Mouse (Mus musculus) limb, embryonic 11.5 days (tissue): ENCODE results near the gene Synrg. TPM values are rescaled to one million over a fixed set of nuclear protein-coding genes. Genes with fewer than 3 reads are reported as not detected.

Source experiments
- ATAC-seq: fragments of 200-750 bp; cut with Nextera tagmentation; 2 replicates; pipeline ENCODE4 v1.8.0; 2017; ENCODE audit warnings: low read depth; ENCODE audit not compliant: insufficient number of reproducible peaks, low FRiP score, low TSS enrichment
- DNase-seq: peaks from one replicate; pipeline ENCODE4 v3.0.0-alpha.2; 2015; ENCODE audit warnings: low spot score
- H3K27ac ChIP-seq: fragments of 300-500 bp; sonication (generic); replicated peaks from 2 replicates; pipeline ENCODE4 v1.5.1; 2014; ENCODE audit warnings: low read depth, mild to moderate bottlenecking, low read length
- H3K27me3 ChIP-seq: fragments of 300-500 bp; sonication (generic); 2 replicates; pipeline ENCODE4 v1.6.1; 2014; ENCODE audit warnings: mild to moderate bottlenecking, low read length, mixed read lengths; ENCODE audit not compliant: control insufficient read depth, insufficient read depth
- H3K36me3 ChIP-seq: fragments of 300-500 bp; sonication (generic); 2 replicates; pipeline ENCODE4 v1.6.1; 2014; ENCODE audit warnings: mild to moderate bottlenecking, low read length, moderate library complexity, mixed read lengths; ENCODE audit not compliant: control insufficient read depth, insufficient read depth
- H3K4me1 ChIP-seq: fragments of 300-500 bp; sonication (generic); 2 replicates; pipeline ENCODE4 v1.6.1; 2014; ENCODE audit warnings: low read length, mixed read lengths; ENCODE audit not compliant: control insufficient read depth, insufficient read depth
- H3K4me2 ChIP-seq: fragments of 300-500 bp; sonication (generic); 2 replicates; pipeline ENCODE4 v1.6.1; 2014; ENCODE audit warnings: low read depth, mild to moderate bottlenecking, moderate library complexity; ENCODE audit not compliant: severe bottlenecking
- H3K4me3 ChIP-seq: fragments of 300-500 bp; sonication (generic); 2 replicates; pipeline ENCODE4 v1.5.1; 2014; ENCODE audit warnings: low read depth, low read length
- H3K9ac ChIP-seq: fragments of 300-500 bp; sonication (generic); 2 replicates; pipeline ENCODE4 v1.6.1; 2014; ENCODE audit warnings: mild to moderate bottlenecking, low read length
- H3K9me3 ChIP-seq: fragments of 300-500 bp; sonication (generic); 2 replicates; pipeline ENCODE4 v1.6.1; 2016; ENCODE audit warnings: low read length; ENCODE audit not compliant: control insufficient read depth
- WGBS: fragments of 180-500 bp; shearing (Covaris S2); extraction: QIAGEN DNeasy Blood & Tissue Kit; methylation state at CpG from one replicate; pipeline ENCODE4 v1.1.7; 2014; 5-methylcytosine and 5-hydroxymethylcytosine counted together
- polyA plus RNA-seq: library from polyadenylated mRNA; unstranded; fragments of >200 nt; fragmentation: Nextera tagmentation; extraction: Ambion mirVana; gene quantifications from 2 replicates; pipeline ENCODE4 v1.2.1, GENCODE M21; 2014

Gene Synrg
- polyA plus RNA-seq, 1 experiment from 2014 or later, result 6.4 TPM

- WGBS, result 53% methylated on average over 5 of the region's 5 CpGs
- DNase-seq (no peak), ATAC-seq (no peak)
- H3K4me1 ChIP-seq, result no peaks in the 10 kb centered on the region
- no peaks in the 10 kb centered on the region for H3K9me3 ChIP-seq
- no peak overlapping the region for H3K4me3 ChIP-seq
- H3K36me3 ChIP-seq, result peaks cover 2% of the 10 kb centered on the region; the same call in 1 of the 2 replicates
- H3K27me3 ChIP-seq, result no peaks in the 10 kb centered on the region
- no peak overlapping the region for H3K4me2 ChIP-seq
- no peak overlapping the region for H3K27ac ChIP-seq
- H3K9ac ChIP-seq, result no peak overlapping the region
Observed at GRCm38 (mm10) chr11:84033671-84034070, 69.4 kb downstream of the Synrg start.

GRCm38 (mm10) chr11:84040621-84041020 is 76.4 kb downstream of the Synrg start:
- Histone ChIP-seq H3K9me3 (no peaks in the 10 kb centered on the region), H3K27me3 (no peaks in the 10 kb centered on the region), H3K36me3 (no peaks in the 10 kb centered on the region; the same call in none of the 2 replicates), H3K4me1 (peaks cover 4% of the 10 kb centered on the region), H3K4me2 (no peak overlapping the region), H3K9ac (no peak overlapping the region), H3K4me3 (no peak overlapping the region), H3K27ac (no peak overlapping the region)
- WGBS, result 85% methylated on average over 6 of the region's 6 CpGs
- no peak for ATAC-seq
- no peak for DNase-seq

- ATAC-seq (0 out of 2 replicates have a peak, but pooled peaks have one; percentile 51), DNase-seq (peak; percentile 61)
- Histone ChIP-seq H3K4me2 (no peak overlapping the region), H3K27ac (no peak overlapping the region), H3K9ac (no peak overlapping the region), H3K4me1 (peaks cover 4% of the 10 kb centered on the region), H3K4me3 (no peak overlapping the region), H3K27me3 (no peaks in the 10 kb centered on the region), H3K36me3 (no peaks in the 10 kb centered on the region; the same call in none of the 2 replicates), H3K9me3 (no peaks in the 10 kb centered on the region)
- 64% methylated on average over 14 of the region's 14 CpGs for WGBS
Observed at GRCm38 (mm10) chr11:84042808-84043762, 78.9 kb downstream of the Synrg start.

GRCm38 (mm10) chr11:84044988-84045387 is 80.8 kb downstream of the Synrg start:
- Histone ChIP-seq H3K9ac (no peak overlapping the region), H3K4me1 (peaks cover 4% of the 10 kb centered on the region), H3K27ac (no peak overlapping the region), H3K9me3 (no peaks in the 10 kb centered on the region), H3K4me2 (no peak overlapping the region), H3K4me3 (no peak overlapping the region), H3K36me3 (no peaks in the 10 kb centered on the region; the same call in 1 of the 2 replicates), H3K27me3 (no peaks in the 10 kb centered on the region)
- ATAC-seq (no peak), DNase-seq (no peak)
- 35% methylated on average over 1 of the region's 1 CpGs for WGBS

GRCm38 (mm10) chr11:84047270-84047669 is 83.0 kb downstream of the Synrg start:
- Histone ChIP-seq H3K9ac (no peak overlapping the region), H3K9me3 (no peaks in the 10 kb centered on the region), H3K4me2 (no peak overlapping the region), H3K4me3 (no peak overlapping the region), H3K4me1 (peaks cover 4% of the 10 kb centered on the region), H3K36me3 (no peaks in the 10 kb centered on the region), H3K27ac (no peak overlapping the region), H3K27me3 (no peaks in the 10 kb centered on the region)
- WGBS, result 58% methylated on average over 4 of the region's 4 CpGs
- ATAC-seq, result no peak
- DNase-seq, result no peak

GRCm38 (mm10) chr11:84048411-84048810 is 84.2 kb downstream of the Synrg start:
- no peak overlapping the region for H3K27ac ChIP-seq
- no peaks in the 10 kb centered on the region for H3K9me3 ChIP-seq
- no peaks in the 10 kb centered on the region for H3K36me3 ChIP-seq
- no peak overlapping the region for H3K4me2 ChIP-seq
- H3K27me3 ChIP-seq, result no peaks in the 10 kb centered on the region
- ATAC-seq (no peak), DNase-seq (no peak)
- 74% methylated on average over 10 of the region's 10 CpGs for WGBS
- H3K4me3 ChIP-seq, result no peak overlapping the region
- peaks cover under 1% of the 10 kb centered on the region for H3K4me1 ChIP-seq
- no peak overlapping the region for H3K9ac ChIP-seq

- no peak for ATAC-seq
- H3K9me3 ChIP-seq, result no peaks in the 10 kb centered on the region
- no peak overlapping the region for H3K27ac ChIP-seq
- H3K27me3 ChIP-seq, result no peaks in the 10 kb centered on the region
- no peak overlapping the region for H3K9ac ChIP-seq
- H3K4me3 ChIP-seq, result no peak overlapping the region
- H3K36me3 ChIP-seq, result no peaks in the 10 kb centered on the region
- H3K4me1 ChIP-seq, result no peaks in the 10 kb centered on the region
- no peak for DNase-seq
- 90% methylated on average over 7 of the region's 7 CpGs for WGBS
- no peak overlapping the region for H3K4me2 ChIP-seq
Observed at GRCm38 (mm10) chr11:84053055-84053454, 88.8 kb downstream of the Synrg start.

GRCm38 (mm10) chr11:84053524-84054163 is 89.4 kb downstream of the Synrg start:
- Histone ChIP-seq H3K27ac (no peak overlapping the region), H3K4me1 (no peaks in the 10 kb centered on the region), H3K9me3 (no peaks in the 10 kb centered on the region), H3K4me3 (no peak overlapping the region), H3K36me3 (no peaks in the 10 kb centered on the region), H3K4me2 (no peak overlapping the region), H3K27me3 (no peaks in the 10 kb centered on the region), H3K9ac (no peak overlapping the region)
- no peak for ATAC-seq
- DNase-seq, result no peak
- 76% methylated on average over 10 of the region's 10 CpGs for WGBS
